Comparison of ENCODE assay signal across 7 mouse cellular contexts in genomic region chr10:41505446-41505845, GRCm38 (mm10). TPM values are rescaled to one million over a fixed set of nuclear protein-coding genes. Genes with fewer than 3 reads are reported as not detected.
DNase-seq lines count a peak whose midpoint lies in the region; ATAC-seq and TF ChIP-seq lines count a peak whose summit lies in the region.
"Not testable (repeated sequence)": the region's sequence is repeated elsewhere in the genome, so short reads cannot be mapped to it uniquely, and the experiment has no call there.

No protein-coding gene starts in this region.

- DNase-seq in adipocyte (ENCODE audit: low spot score) = peak; percentile 89
- DNase-seq in embryo, embryonic 10 days (ENCODE audit: low spot score) = peak; percentile 87
- DNase-seq in gastrocnemius, postnatal 10 days = peak; percentile 53
- peak in 1 of 2 experiments; percentile 51 for DNase-seq in left cerebral cortex, adult 2 months (ENCODE audit: extremely low spot score in 1 of 2, low spot score in 2 of 2)
- peak; percentile 62 for DNase-seq in midbrain, embryonic 10.5 days (ENCODE audit: low spot score)
- DNase-seq in right cerebral cortex, postnatal 14 days = peak; percentile 53

- H3K4me1 ChIP-seq in intestine, embryonic 15.5 days (replicated peaks); midbrain, embryonic 10.5 days: not testable (repeated sequence)

- not testable (repeated sequence) for H3K4me3 ChIP-seq in intestine, embryonic 15.5 days (replicated peaks); left cerebral cortex, adult 2 months; midbrain, embryonic 10.5 days

- H3K9ac ChIP-seq in intestine, embryonic 15.5 days = not testable (repeated sequence)

- ATAC-seq in intestine, embryonic 15.5 days = peak; percentile 80

- H3K27me3 ChIP-seq in intestine, embryonic 15.5 days (replicated peaks); midbrain, embryonic 10.5 days (ENCODE audit: low read depth, poor library complexity, severe bottlenecking): not testable (repeated sequence)

- WGBS in intestine, embryonic 15.5 days = 5% methylated on average over 3 of the region's 3 CpGs
- 3% methylated on average over 3 of the region's 3 CpGs for WGBS in midbrain, embryonic 10.5 days

- not testable (repeated sequence) for H3K4me2 ChIP-seq in intestine, embryonic 15.5 days (replicated peaks)

- peak; percentile 75 for TF ChIP-seq CTCF in left cerebral cortex, adult 2 months (IDR thresholded peaks at IDR 0.05)

- H3K9me3 ChIP-seq in intestine, embryonic 15.5 days; midbrain, embryonic 10.5 days (replicated peaks): not testable (repeated sequence)

- H3K27ac ChIP-seq in intestine, embryonic 15.5 days; left cerebral cortex, adult 2 months; midbrain, embryonic 10.5 days (replicated peaks): not testable (repeated sequence)

- not testable (repeated sequence) for H3K36me3 ChIP-seq in intestine, embryonic 15.5 days; midbrain, embryonic 10.5 days

- intact Hi-C loops in left cerebral cortex, adult 2 months (cut with DNase I) = loop anchor here (10.0 kb wide), 1 partner anchor 501 kb away; no protein-coding TSS in a partner anchor

RNA-seq across cellular contexts. Expression of gene Cd164, which starts 13.8 kb away (rescaled TPM):
- 100 to 1,000 TPM; 173 to 184 TPM for total RNA-seq in gastrocnemius, postnatal 10 days (2021)
- polyA plus RNA-seq in intestine, embryonic 15.5 days (2015; fragmentation: Nextera tagmentation; extraction: Ambion mirVana) = 166 and 185 TPM in 2 replicates
- total RNA-seq in left cerebral cortex, adult 2 months (2021) = 10 to 100 TPM; 66.5 to 67.8 TPM
- polyA plus RNA-seq in midbrain, embryonic 10.5 days (2016; fragmentation: Nextera tagmentation; extraction: Ambion mirVana) = 98.5 and 108 TPM in 2 replicates

RNA-seq across cellular contexts. Expression of gene Ppil6, which starts 15.2 kb away (rescaled TPM):
- not detected for total RNA-seq in gastrocnemius, postnatal 10 days (2021)
- polyA plus RNA-seq in intestine, embryonic 15.5 days (2015; fragmentation: Nextera tagmentation; extraction: Ambion mirVana) = 0.57 and 0.63 TPM in 2 replicates
- 1 to 10 TPM; 4.6 to 6.6 TPM for total RNA-seq in left cerebral cortex, adult 2 months (2021)
- polyA plus RNA-seq in midbrain, embryonic 10.5 days (2016; fragmentation: Nextera tagmentation; extraction: Ambion mirVana) = 0.76 and 1.7 TPM in 2 replicates

RNA-seq across cellular contexts. Expression of gene Smpd2, which starts 15.3 kb away (rescaled TPM):
- 10 to 100 TPM; 12.8 to 14.3 TPM for total RNA-seq in gastrocnemius, postnatal 10 days (2021)
- polyA plus RNA-seq in intestine, embryonic 15.5 days (2015; fragmentation: Nextera tagmentation; extraction: Ambion mirVana) = 50.2 and 56.2 TPM in 2 replicates
- 10 to 100 TPM; 16.8 to 21.3 TPM for total RNA-seq in left cerebral cortex, adult 2 months (2021)
- polyA plus RNA-seq in midbrain, embryonic 10.5 days (2016; fragmentation: Nextera tagmentation; extraction: Ambion mirVana) = 68.7 and 72.2 TPM in 2 replicates

RNA-seq across cellular contexts. Expression of gene Mical1, which starts 29.3 kb away (rescaled TPM):
- total RNA-seq in gastrocnemius, postnatal 10 days (2021) = 10 to 100 TPM; 17.3 to 26.9 TPM
- polyA plus RNA-seq in intestine, embryonic 15.5 days (2015; fragmentation: Nextera tagmentation; extraction: Ambion mirVana) = 25.0 and 26.6 TPM in 2 replicates
- total RNA-seq in left cerebral cortex, adult 2 months (2021) = 10 to 100 TPM; 22.6 to 26.0 TPM
- 49.1 and 53.7 TPM in 2 replicates for polyA plus RNA-seq in midbrain, embryonic 10.5 days (2016; fragmentation: Nextera tagmentation; extraction: Ambion mirVana)

RNA-seq across cellular contexts. Expression of gene Zbtb24, which starts 55.3 kb away (rescaled TPM):
- 1 to 10 TPM; 6.0 to 8.5 TPM for total RNA-seq in gastrocnemius, postnatal 10 days (2021)
- polyA plus RNA-seq in intestine, embryonic 15.5 days (2015; fragmentation: Nextera tagmentation; extraction: Ambion mirVana) = 13.3 and 14.3 TPM in 2 replicates
- 10 to 100 TPM; 19.6 to 21.2 TPM for total RNA-seq in left cerebral cortex, adult 2 months (2021)
- 17.6 and 18.9 TPM in 2 replicates for polyA plus RNA-seq in midbrain, embryonic 10.5 days (2016; fragmentation: Nextera tagmentation; extraction: Ambion mirVana)

Comparison
In these comparisons a context has a peak if more than half of its experiments do, and no peak if none do; other contexts are left out.
1. RNA of gene Ppil6, which starts 15.2 kb away (total RNA-seq): 4.6 to 6.6 TPM in left cerebral cortex, adult 2 months; not detected in gastrocnemius, postnatal 10 days; every median in the first group is over 4 times any median in the second.